Mouse (Mus musculus) c-Kit-positive CD71-positive TER-119-negative erythroid progenitor cells, embryonic 14.5 days (primary cell): ENCODE measurements around the gene Dgcr2.
A peak's percentile ranks its signal among the peaks of the same experiment; 100 is the strongest.

ENCODE experiments used
- DNase-seq: peaks from one replicate; pipeline ENCODE4 v3.0.0-alpha.2; 2013; ENCODE audit warnings: low read depth

Dgcr2 gene

DNA sequence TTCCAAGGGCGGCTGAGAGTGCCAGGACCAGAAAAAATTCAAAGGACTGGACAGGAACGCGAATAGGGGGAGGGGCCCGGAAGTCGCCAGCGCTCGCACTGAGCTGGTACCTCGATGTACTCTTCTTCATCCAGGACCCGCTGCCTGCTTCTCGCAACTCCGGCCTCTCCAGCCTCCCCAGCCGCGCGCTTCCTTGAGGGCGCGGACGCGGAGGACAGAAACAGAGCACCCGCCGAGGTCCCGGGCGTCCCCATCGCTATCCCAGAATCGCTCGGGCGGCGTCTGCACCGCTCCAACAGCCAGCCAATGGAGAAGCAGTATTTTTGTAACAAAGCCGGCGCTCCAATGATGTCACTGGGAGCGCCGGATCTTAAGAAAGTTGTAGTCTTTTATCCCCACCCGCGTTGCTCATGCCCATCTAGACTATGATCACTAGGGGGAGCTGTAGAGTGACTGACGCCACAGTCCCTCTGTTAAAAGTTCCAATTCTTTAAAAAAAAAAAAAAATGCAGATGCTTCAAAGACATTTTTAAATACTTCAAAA, 12.8 kb upstream of the Dgcr2 start, which contains the start of gene Ess2:
Gene Ess2 (minus strand): TSS at position 297 of the 544 bp plus-strand sequence.
- DNase-seq: peak; percentile 98

DNA sequence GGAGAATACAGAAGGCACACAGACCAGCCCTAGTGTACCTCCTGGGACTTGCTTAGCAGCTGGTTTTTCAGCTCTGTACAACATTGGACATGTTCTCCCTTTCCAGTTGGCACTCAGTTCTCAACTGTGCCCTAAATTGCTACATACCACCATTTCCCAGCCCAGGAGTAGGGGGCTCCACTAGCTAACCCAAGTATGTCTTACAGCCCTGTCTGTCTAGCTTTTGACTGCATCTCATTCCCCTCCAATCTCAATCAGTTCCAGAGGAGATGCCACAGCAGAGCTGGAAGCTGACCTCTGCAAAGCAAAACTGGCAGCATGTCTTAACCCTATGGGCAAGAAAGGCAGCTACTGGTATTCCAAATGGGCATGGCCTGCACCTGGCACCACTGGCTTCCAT, 2.3 kb downstream of the Dgcr2 start:
- no peak for DNase-seq

DNA sequence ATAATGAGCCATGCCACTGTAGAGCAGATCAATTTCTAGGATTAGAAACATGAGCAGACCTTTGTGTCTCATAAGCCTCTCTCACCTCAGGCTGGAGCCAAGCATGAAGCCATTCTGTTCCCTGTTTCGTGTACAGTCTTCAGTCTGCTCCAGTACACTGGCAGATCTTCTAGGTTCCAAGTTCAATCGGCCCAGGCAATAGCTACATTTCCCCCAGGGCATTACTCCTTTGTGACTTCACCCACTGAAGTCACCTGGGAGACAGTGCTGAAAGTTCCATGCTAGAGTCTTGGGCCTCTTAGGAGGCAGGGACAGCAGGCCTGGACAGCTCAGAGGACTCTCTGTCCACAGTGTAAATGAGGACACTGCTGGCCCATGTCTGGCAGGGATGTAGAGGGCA, 4.4 kb downstream of the Dgcr2 start, which contains the start of gene Tssk1:
Gene Tssk1 (plus strand): TSS at position 301 of the 400 bp plus-strand sequence.
- DNase-seq: no peak

DNA sequence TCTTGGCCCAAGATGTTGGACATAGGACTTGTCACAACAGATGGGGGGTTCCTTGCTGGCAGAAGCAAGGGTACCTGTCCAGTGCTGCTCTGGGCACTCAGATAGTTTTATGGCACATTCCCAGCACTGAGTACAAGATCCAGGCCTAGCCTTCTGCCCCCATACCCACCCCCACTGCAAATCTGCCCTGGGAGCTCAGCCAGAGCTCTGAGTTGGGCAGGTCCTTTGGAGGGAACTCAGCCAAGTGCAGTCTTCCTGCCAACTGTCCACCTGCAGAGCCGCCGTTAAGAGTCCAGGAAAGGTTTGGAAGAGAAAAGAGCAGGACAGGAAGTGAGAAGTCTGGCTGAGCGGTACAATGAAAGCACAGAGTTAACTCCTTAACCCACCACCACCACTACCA, 5.8 kb downstream of the Dgcr2 start:
- DNase-seq: no peak

DNA sequence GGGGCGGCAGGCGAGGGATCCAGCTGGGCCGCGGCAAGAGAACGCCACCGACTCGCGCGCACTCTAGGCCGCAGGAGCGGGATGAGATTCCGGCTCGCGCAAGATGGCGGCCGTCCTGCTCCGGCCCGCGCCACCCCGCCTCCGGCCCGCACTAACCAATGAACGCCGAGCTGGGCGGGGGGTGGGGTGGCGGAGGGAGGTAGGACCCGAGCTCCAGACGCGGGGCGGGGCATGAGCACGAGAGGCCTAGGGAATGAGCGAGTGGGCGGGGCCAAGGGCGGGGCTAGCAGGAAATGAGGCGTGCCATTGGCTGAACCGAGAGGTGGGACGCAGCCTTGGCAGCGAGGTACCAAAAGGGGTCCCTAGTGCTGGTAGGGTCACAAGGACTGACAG, 6.8 kb downstream of the Dgcr2 start, which contains the start of gene Gm20518:
Gene Gm20518 (minus strand): TSS at position 105 of the 393 bp plus-strand sequence.
- peak; percentile 96 for DNase-seq

DNA sequence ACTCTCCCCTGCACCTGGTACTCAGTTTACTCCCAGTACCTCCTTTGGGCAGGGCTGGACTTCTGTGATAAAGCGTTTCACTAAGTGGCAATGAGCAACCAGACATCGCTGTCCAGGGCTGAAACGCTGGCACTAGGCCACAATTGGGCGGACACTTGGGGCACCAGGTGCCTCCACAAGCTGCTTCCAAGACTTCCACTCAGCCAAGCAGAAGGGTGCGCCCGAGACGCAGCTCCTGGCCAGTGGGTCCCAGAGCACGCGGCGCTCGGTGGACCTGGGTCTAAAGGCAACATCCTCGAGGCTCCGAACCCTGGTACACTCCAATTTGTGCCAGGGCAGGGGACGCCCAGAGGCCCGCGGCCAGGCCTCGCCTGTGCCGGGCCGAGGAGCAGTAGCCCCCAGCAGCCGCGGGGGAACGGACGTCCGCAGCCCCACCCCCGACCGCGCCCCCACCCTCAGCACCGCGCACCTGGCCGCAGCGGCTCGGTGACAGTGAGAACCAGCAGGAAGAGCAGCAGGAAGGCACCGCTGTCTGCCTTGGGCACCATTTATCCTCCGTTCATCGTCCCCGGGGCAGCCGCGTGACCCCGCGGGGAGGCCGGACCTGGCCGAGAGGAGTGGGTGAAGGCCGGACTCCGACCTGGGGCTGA, 7.3 kb downstream of the Dgcr2 start:
- DNase-seq: no peak

DNA sequence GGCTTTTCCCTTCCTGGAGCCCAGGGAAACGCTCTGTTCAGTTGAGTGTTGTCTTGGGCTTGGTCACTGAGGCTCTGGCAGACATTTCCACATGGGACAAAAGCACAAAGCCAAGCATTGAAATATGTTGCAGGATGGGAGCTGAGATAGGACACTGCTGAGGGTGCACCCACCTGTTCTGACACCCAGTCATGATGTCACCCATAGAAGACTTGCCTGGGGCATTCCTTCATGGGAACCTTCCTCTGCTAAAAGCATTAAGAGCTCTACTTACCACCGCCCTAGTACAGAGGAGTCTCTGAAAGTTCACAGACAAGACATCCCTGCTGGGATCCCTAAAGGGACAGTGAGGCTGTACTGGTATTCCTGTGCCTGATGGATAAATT, 8.0 kb downstream of the Dgcr2 start:
- no peak for DNase-seq

DNA sequence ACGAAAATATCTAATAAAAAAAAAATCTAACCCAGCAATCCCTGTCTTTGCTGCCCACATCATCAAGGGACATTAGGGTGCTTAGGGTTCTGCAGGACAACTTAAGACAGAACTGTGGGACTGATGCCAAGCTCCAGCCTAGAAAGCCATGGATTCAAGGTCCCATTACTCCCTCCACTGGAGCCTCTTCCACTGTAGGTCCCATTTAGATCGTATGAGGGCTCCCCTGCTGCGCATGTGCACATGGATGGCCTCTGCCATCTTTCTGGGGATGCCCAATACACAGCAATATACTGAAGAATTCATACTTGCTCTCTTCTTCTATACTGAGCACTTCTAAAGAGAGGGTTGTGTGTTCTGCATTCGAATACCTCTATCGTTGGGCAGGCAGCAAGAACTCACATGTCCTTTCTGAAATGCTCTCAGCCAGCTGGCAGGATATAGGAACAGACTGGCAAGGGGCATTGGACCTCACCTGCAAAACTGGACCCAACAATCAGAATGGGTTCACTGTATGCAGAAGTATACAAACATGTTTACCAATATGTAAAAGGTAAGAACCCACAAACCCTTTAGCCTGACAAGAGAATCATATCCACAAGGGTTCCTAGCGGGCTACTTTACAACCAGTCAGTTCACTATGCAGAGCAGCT, 8.5 kb downstream of the Dgcr2 start:
- DNase-seq: no peak

DNA sequence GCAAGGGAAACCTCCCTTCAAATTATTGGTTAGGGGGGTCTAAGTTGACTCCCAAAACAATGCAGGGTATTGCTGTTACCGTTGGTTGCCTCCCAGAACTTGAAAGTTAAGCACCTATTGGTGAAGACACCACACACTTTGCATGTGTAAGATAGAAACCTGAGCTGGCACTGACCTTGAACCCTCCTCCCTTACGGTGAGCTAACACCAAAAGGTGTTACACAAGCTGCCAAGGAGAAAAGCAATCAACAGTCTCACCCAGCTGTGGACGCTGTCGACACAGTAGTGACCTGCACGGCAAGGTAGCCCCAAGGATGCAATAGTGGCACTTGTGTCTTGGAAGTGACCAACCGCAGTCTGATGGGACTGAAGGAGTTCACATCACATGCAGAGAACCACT, 14.2 kb downstream of the Dgcr2 start:
- DNase-seq: no peak

DNA sequence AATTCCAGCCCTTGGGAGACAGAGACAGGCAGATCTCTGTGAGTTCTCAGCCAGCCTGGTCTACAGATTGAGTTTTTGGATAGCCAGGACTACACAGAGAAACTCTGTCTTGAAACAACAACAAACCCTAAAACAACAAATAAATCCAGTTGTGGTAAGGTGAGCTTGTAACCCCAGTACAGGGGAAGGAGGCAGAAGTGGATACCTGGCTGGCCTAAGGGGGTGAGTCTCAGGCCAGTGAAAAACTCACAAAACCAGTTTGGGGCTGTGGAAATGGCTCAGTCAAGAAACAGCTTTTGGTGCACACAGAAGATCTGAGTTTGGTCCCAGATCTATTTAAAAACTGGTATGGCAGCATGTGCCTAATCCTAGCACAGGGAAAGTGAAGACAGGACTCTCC, 16.2 kb downstream of the Dgcr2 start:
- DNase-seq: no peak

DNA sequence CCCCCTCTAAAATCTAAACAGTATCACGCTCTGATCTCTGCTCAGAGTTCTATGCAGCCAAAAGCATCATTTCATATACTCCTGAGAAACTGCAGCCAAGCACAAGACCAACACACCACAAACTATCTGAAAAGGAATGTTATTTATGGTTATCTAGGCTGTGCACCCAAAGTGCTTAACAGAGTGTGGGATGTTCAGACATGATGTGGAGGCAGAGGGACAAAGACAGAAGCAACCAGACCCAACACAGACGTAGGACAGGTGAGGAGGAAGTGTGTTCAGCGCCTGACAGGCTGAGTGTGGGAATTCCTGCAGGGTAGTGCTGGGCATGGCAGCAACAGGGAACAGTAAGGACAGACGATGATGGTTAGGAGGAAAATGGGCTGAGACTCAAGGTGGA, 18.8 kb downstream of the Dgcr2 start:
- DNase-seq: no peak

DNA sequence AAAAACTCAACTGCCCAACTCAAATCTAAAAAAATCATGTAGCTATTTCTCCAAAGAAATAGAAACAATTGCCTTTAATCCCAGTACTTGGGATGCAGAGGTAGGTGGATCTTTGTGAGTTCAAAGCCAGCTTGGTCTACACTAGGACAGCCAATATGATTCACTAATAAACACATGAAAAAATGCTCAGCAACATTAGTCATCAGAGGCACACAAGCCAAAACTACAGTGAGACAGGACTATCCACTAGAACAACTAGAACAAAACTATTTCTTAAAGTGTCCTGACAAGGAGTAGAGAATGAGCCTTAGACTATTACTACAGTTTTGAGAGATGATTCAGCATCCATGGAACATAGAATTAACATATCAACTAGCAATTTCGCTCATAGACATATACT, 22.3 kb downstream of the Dgcr2 start:
- DNase-seq: no peak

DNA sequence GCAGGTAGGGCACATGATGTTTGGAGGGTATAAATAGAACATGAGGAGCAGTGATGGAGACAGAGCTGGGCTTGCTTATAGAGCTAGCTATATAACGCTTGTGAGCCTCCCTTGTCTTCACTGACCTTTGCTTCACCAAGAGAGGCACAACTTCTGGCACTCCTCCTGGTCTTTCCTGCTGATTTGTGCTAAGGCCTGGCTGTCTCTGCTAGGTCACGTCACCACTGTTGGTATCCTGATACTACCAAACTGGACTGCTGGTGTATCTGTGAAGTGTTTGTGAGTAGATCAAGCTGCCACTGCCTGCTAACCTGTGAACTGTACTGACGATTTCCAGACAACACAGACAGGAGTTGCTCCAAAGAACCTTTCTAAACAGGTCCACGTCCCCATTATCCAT, 23.2 kb downstream of the Dgcr2 start:
- DNase-seq: no peak

DNA sequence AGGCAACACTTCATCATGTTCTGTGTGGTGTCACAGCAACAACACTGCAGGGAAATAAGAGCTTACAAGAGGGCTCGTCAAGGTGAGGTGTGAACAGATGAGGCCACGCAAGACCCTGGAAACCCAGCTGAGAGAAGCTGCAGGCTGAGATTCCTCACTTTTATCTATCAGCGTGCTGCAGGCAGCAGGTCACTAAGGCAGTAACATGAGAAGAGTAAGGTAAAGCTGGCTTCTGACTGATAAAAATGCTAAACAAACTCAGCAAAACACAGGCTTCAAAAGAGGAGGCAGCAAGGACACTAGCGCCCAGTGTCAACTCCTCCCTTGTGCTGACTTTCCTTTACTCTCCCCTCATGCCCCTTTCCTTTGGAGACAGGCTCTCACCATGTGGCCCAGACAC, 25.4 kb downstream of the Dgcr2 start:
- no peak for DNase-seq

DNA sequence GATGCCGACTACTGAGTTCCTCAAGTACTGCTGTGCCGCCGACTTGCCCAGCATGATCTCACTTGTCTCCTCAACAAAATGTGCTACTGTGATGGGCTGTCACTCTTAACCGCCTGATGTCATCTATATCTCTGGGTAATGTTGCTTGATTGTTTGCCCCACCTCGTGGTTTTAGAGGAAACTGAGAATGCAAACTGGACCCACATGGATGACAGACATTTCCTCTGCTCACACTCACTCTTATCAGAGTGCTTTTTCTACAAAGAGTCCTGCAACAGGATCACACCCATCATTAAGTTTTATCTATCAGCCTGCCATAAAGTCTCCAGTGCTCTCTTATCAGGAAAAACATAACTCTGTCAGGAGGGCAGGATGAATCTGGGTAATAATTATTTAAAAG, 27.1 kb downstream of the Dgcr2 start:
- DNase-seq: peak; percentile 65

DNA sequence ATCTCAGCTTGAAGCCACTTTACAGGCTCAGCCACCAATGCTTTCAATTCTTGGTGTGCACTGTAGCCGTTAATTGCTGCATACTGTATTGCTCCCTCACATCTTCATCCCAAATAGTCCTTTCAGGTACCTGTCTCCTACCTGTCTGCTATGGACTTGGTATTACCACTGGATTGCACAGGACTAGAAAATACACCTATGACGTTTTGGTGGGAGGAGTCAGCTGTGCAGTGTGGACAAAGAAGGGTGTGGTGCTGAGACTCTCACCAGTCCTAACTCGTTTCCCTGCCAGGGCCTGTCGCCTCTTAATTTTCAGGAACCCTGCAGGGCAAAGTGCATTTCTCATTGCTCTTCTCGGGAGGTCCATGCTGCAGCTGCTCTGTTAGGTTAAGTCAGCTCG, 32.6 kb downstream of the Dgcr2 start:
- DNase-seq: no peak

DNA sequence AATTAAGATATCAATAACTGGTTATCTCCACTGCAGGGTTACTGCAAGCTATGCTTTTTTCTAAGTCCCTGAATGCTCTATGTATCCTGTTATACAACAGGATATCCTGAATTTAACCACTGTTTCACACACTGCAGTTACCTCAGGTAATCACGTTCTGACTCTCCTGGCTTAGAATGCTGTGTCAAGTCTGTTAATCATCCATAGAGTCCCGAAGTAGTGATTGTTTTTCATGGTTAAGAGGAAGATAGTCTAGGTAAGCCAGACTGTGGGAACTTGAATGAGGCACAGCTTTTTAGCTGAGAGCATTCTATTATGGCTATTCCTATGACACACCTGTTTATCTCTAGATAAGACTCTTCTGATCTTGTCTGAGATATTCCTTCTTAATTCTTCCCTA, 33.1 kb downstream of the Dgcr2 start:
- DNase-seq: no peak

DNA sequence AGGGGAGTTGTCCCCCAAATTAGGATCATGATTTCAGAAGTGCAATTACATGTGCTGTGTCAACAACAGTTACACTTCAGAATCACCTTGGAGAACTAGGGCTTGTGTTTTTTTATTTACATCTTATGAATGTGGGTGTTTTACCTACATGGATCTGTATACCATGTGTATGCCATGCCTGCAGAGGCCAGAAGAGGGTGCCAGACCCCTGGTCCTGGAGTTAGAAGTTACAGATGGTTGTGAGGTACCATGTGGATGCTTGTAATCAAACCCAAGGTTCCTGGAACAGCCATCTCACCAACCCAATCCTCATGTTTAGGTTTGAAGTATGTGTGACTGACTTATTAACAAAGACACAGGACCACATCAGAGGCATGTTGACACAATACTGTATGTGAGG, 39.8 kb downstream of the Dgcr2 start:
- DNase-seq: peak; percentile 38

DNA sequence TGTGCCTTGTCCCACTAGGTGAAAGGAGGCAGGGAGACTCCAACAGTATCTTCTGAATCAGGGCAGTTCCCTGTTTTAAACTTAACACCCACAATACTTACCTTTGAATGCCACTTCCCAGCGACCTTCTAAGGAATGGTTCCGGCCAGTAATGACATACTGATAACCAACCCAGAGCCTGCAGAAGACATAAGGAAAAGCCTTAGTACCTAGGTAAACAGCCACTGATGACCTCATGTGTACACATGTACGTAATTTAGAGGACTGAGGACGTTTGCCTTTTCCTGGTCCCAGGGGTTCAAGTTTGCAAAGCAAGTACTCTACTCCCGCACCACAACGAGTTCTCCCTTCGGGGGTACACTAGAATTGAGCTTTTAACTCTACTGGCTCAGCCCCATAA, 41.2 kb downstream of the Dgcr2 start:
- no peak for DNase-seq

DNA sequence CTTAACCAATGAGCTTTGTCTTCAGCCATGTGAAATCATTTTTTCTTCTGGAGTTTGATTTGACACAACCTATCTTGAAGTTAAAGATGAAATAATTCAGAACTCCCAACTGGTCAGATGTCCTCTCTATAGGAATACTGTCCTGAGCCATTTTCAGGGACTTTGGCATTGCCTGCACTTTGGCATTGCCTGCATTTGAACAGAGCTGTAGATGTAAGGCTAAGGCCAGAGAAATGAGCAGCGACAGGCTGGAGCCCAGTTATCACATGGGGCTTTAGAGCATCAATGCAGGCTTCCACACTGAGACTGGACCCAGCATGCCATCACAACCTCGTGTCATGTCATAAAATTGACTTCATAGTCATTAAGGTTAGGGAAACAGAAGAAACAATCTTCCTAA, 45.1 kb downstream of the Dgcr2 start:
- DNase-seq: no peak

DNA sequence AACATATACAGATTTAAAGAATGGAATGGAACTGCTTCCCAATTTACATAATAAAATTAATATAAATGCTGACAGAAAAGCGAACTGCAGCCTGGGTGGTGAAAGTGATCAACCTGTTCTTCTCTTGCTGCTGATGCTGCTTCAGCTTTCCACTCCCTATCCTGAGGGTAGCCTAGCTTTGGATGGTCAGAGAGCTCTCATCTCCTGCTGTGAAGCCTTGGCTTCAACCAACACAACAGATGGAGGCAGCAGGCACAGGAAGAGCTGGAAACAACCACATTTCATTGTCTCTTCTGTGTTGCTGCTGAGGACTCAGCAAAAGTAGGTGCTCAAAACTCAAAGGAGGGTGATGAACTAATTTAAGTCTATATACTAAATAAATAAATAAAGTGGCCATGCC, 46.5 kb downstream of the Dgcr2 start:
- DNase-seq: no peak

DNA sequence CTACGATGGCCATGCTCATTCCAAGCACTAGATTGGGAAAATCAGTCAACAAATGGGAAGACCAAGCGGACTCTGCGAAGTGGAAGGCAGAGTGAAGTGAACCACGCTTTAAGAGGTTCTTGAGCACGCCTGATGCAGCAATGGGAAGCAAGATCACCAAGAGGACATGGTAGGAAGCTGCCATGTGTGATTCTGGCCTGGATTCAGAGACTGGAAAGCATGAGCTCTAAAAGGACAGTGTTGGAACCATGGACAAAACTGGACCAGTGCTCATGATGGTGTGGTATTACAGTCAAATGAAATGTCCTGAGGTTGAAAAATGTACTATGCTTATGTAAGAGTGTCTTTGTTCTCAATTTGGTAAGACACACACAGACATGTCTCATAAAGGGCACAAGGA, 47.0 kb downstream of the Dgcr2 start:
- DNase-seq: no peak

DNA sequence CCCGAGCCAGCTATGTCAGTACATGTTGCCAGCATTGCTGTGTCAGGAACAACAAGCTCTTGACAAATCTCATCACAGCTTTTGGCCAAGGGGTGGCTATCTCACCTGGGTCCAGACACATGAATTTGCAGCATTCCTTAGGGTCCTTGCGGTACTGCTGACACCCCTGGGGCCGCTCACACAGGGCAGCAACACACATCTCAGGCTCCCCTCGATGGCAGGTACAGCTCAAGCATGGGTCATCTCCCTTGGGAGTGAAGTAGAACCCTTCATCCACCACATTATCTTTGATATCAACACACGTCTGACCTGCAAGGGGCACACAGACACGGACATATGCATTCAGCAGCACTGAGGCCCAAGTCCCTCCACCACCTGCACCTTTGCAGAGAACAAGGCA, 48.9 kb downstream of the Dgcr2 start:
- no peak for DNase-seq

DNA sequence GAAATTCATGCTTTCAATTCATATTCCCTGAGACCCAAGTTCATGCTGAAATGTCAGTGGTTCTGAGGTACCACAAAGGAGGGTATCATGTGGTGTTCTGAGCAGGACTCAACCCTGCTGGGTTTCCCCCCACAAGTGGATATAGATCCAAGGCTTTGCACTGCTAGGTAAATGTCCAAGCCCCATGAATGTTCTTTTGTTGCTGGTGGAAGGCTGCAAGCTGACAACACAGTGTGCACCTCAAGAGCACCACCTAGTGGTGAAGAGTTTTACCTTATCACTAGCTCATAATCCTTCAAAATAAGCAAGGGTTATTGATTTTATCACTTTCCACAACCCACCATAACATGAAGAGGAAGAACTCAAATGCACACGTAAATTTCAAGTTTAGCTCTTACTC, 49.4 kb downstream of the Dgcr2 start:
- DNase-seq: peak; percentile 40
